Mouse (Mus musculus) megakaryocyte, embryonic 14.5 days (primary cell): ENCODE measurements around the gene Etv3. TPM values are rescaled to one million over a fixed set of nuclear protein-coding genes. Genes with fewer than 3 reads are reported as not detected.

ENCODE experiments used
- H3K27me3 ChIP-seq: replicated peaks from 2 replicates; pipeline ENCODE3; 2012; ENCODE audit warnings: inconsistent platforms
- H3K36me3 ChIP-seq: replicated peaks from 2 replicates; pipeline ENCODE3; 2012; ENCODE audit warnings: low read length, inconsistent platforms, mixed read lengths
- H3K4me1 ChIP-seq: 2 replicates; pipeline ENCODE4 v1.6.1; 2012; ENCODE audit warnings: inconsistent platforms
- H3K4me3 ChIP-seq: replicated peaks from 2 replicates; pipeline ENCODE3; 2012; ENCODE audit warnings: moderate library complexity, mild to moderate bottlenecking, inconsistent platforms
- H3K9me3 ChIP-seq: 2 replicates; pipeline ENCODE4 v1.6.1; 2012; ENCODE audit warnings: inconsistent platforms
- FLI1 ChIP-seq: IDR thresholded peaks from 2 replicates; pipeline ENCODE4 v1.6.1; 2012; ENCODE audit warnings: low read length, inconsistent platforms, mixed read lengths
- GATA1 ChIP-seq: IDR thresholded peaks from 3 replicates; pipeline ENCODE4 v1.6.1; 2012; ENCODE audit warnings: mixed read lengths, low read length, inconsistent platforms, borderline replicate concordance
- polyA plus RNA-seq: library from polyadenylated mRNA; stranded (reverse); fragments of >175 nt; gene quantifications from 2 replicates; pipeline ENCODE4 v1.2.3, GENCODE M21; 2012; ENCODE audit warnings: low replicate concordance; ENCODE audit not compliant: insufficient read depth

Etv3 gene
- polyA plus RNA-seq, 1 experiment, result 6.6 TPM

DNA sequence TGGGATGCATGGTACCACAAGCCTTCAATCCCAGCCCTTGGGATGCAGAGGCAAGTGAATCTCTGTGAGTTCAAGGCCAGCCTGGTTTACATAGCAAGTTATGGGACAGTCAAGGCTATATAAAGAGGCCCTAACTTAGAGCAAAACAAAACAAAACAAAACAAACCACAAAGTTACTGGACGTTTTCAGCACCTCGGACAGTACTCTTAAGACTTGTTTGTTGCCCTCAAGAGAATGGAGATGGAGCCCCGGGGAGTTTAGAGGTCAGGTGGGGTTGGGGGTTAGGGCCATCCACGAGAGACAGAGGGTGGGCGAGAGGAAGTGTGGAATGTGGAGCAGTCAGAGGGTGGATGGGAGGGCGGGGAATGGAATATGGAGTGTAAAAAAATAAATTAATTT is 50.6 kb downstream of the Etv3 start:
- Histone ChIP-seq H3K4me1 (no peaks in the 10 kb centered on the region), H3K36me3 (no peaks in the 10 kb centered on the region), H3K4me3 (no peak overlapping the region), H3K9me3 (peaks cover 3% of the 10 kb centered on the region), H3K27me3 (peaks cover 3% of the 10 kb centered on the region)
- no peak for TF ChIP-seq GATA1
- TF ChIP-seq FLI1, result no peak

DNA sequence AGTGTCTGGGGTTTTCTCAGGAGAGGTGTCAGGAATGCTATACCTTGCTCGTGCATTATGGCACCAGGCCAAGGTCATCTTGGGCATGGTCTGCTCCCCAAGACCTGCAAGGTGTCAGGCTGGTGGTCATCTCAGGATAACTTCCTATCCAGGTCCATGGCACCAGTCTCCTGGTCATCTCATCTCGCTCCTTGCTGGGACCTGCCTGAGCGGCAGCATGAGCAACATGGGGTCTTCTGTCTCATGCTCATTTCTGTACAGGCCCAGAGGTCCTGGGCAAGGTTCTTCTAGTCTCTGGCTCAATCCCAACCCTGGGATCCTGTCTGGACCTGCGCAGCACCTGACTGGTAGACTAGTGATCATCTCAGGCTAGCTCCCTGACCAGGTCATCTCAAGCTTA is 57.1 kb downstream of the Etv3 start:
- TF ChIP-seq FLI1, result no peak
- no peak for TF ChIP-seq GATA1
- peaks cover 24% of the 10 kb centered on the region for H3K9me3 ChIP-seq
- H3K4me3 ChIP-seq, result no peak overlapping the region
- peaks cover 2% of the 10 kb centered on the region for H3K27me3 ChIP-seq
- H3K4me1 ChIP-seq, result no peaks in the 10 kb centered on the region
- H3K36me3 ChIP-seq, result no peaks in the 10 kb centered on the region

Other genes with a start within 250 kb of the Etv3 start
- gene Cd5l, start 167.5 kb upstream of the Etv3 start, polyA plus RNA-seq, result 5.1 TPM in 1 of 2 replicates, not detected in the other
- not detected in 2 replicates for gene Fcrl1, start 149.0 kb upstream of the Etv3 start, polyA plus RNA-seq
- not detected in 2 replicates for gene Fcrl5, start 89.6 kb upstream of the Etv3 start, polyA plus RNA-seq
- gene Arhgef11, start 92.2 kb downstream of the Etv3 start, polyA plus RNA-seq, result 0.43 and 1.4 TPM in 2 replicates
- 7.0 and 16.6 TPM in 2 replicates for gene Lrrc71, start 223.2 kb downstream of the Etv3 start, polyA plus RNA-seq